Mouse (Mus musculus): Measurements from ENCODE around the gene Mrps18b. TPM values are rescaled to one million over a fixed set of nuclear protein-coding genes. Genes with fewer than 3 reads are reported as not detected.
"Not testable (repeated sequence)": the region's sequence is repeated elsewhere in the genome, so short reads cannot be mapped to it uniquely, and the experiment has no call there.

Mrps18b gene
- polyA plus RNA-seq (2012; rRNA removed): 49.0 and 63.4 TPM in 2 replicates

- Histone ChIP-seq H3K36me3 (ENCODE audit: control insufficient read depth, insufficient read depth, low read length) (peaks cover 28% of the 10 kb centered on the region), H3K4me3 (ENCODE audit: low read depth, low read length) (peak within 1 kb of the TSS; percentile 81), H3K4me1 (ENCODE audit: control insufficient read depth, insufficient read depth, insufficient read length, low read length) (peaks cover 9% of the 10 kb centered on the region), H3K27ac (ENCODE audit: insufficient read depth, low read depth, low read length) (peak within 1 kb of the TSS; percentile 97), H3K27me3 (ENCODE audit: control insufficient read depth, insufficient read depth, low read length) (no peaks in the 10 kb centered on the region)
- under 1% methylated on average over 83 of the region's 83 CpGs for WGBS
- TF ChIP-seq POLR2A (IDR thresholded peaks at IDR 0.05; ENCODE audit: low read depth, low read length) (peak; percentile 100), CTCF (IDR thresholded peaks at IDR 0.05; ENCODE audit: extremely low read depth, insufficient read length, insufficient replicate concordance, low read depth, low read length) (no peak)
Measured at GRCm38 (mm10) chr17:35916297-35917142, at the start of gene Mrps18b, which contains the start of gene Ppp1r10. Gene Mrps18b, minus strand, starts transcription at chr17:35916389. Gene Ppp1r10, plus strand, starts transcription at chr17:35916434.

- Histone ChIP-seq H3K36me3 (ENCODE audit: control insufficient read depth, insufficient read depth, low read length) (peaks cover 64% of the 10 kb centered on the region), H3K4me1 (ENCODE audit: control insufficient read depth, insufficient read depth, insufficient read length, low read length) (peaks cover under 1% of the 10 kb centered on the region; the same call in 1 of the 2 replicates), H3K4me3 (ENCODE audit: low read depth, low read length) (no peak overlapping the region), H3K27me3 (ENCODE audit: control insufficient read depth, insufficient read depth, low read length) (no peaks in the 10 kb centered on the region), H3K27ac (ENCODE audit: insufficient read depth, low read depth, low read length) (no peak overlapping the region)
- WGBS: 90% methylated on average over 10 of the region's 10 CpGs
- TF ChIP-seq POLR2A (IDR thresholded peaks at IDR 0.05; ENCODE audit: low read depth, low read length): no peak
- TF ChIP-seq CTCF (IDR thresholded peaks at IDR 0.05; ENCODE audit: extremely low read depth, insufficient read length, insufficient replicate concordance, low read depth, low read length): no peak
Measured at GRCm38 (mm10) chr17:35963279-35963678, 47.1 kb upstream of the Mrps18b start.

- Histone ChIP-seq H3K27ac (ENCODE audit: insufficient read depth, low read depth, low read length) (no peak overlapping the region), H3K4me3 (ENCODE audit: low read depth, low read length) (no peak overlapping the region), H3K27me3 (ENCODE audit: control insufficient read depth, insufficient read depth, low read length) (no peaks in the 10 kb centered on the region), H3K4me1 (ENCODE audit: control insufficient read depth, insufficient read depth, insufficient read length, low read length) (no peaks in the 10 kb centered on the region), H3K36me3 (ENCODE audit: control insufficient read depth, insufficient read depth, low read length) (peaks cover 75% of the 10 kb centered on the region)
- no peak for TF ChIP-seq POLR2A (IDR thresholded peaks at IDR 0.05; ENCODE audit: low read depth, low read length)
- no peak for TF ChIP-seq CTCF (IDR thresholded peaks at IDR 0.05; ENCODE audit: extremely low read depth, insufficient read length, insufficient replicate concordance, low read depth, low read length)
- 95% methylated on average over 15 of the region's 15 CpGs for WGBS
Measured at GRCm38 (mm10) chr17:35958533-35959223, 42.5 kb upstream of the Mrps18b start.

GRCm38 (mm10) chr17:35954665-35955064, 38.5 kb upstream of the Mrps18b start:
- peaks cover 39% of the 10 kb centered on the region for H3K36me3 ChIP-seq (ENCODE audit: control insufficient read depth, insufficient read depth, low read length)
- no peaks in the 10 kb centered on the region for H3K27me3 ChIP-seq (ENCODE audit: control insufficient read depth, insufficient read depth, low read length)
- H3K27ac ChIP-seq (ENCODE audit: insufficient read depth, low read depth, low read length): no peak overlapping the region
- WGBS: 75% methylated on average over 8 of the region's 8 CpGs
- TF ChIP-seq POLR2A (IDR thresholded peaks at IDR 0.05; ENCODE audit: low read depth, low read length) (no peak), CTCF (IDR thresholded peaks at IDR 0.05; ENCODE audit: extremely low read depth, insufficient read length, insufficient replicate concordance, low read depth, low read length) (no peak)
- H3K4me1 ChIP-seq (ENCODE audit: control insufficient read depth, insufficient read depth, insufficient read length, low read length): no peaks in the 10 kb centered on the region
- no peak overlapping the region for H3K4me3 ChIP-seq (ENCODE audit: low read depth, low read length)

- not testable (repeated sequence) for H3K27ac ChIP-seq (ENCODE audit: insufficient read depth, low read depth, low read length); H3K4me3 ChIP-seq (ENCODE audit: low read depth, low read length); H3K4me1 ChIP-seq (ENCODE audit: control insufficient read depth, insufficient read depth, insufficient read length, low read length); H3K27me3 ChIP-seq (ENCODE audit: control insufficient read depth, insufficient read depth, low read length)
- WGBS: 86% methylated on average over 3 of the region's 3 CpGs
- H3K36me3 ChIP-seq (ENCODE audit: control insufficient read depth, insufficient read depth, low read length): peaks cover 18% of the 10 kb centered on the region
Measured at GRCm38 (mm10) chr17:35952559-35952958, 36.4 kb upstream of the Mrps18b start.

- H3K27me3 ChIP-seq (ENCODE audit: control insufficient read depth, insufficient read depth, low read length); H3K4me1 ChIP-seq (ENCODE audit: control insufficient read depth, insufficient read depth, insufficient read length, low read length); H3K27ac ChIP-seq (ENCODE audit: insufficient read depth, low read depth, low read length); H3K36me3 ChIP-seq (ENCODE audit: control insufficient read depth, insufficient read depth, low read length); H3K4me3 ChIP-seq (ENCODE audit: low read depth, low read length): not testable (repeated sequence)
Measured at GRCm38 (mm10) chr17:35950946-35951345, 34.8 kb upstream of the Mrps18b start.

- no peaks in the 10 kb centered on the region for H3K36me3 ChIP-seq (ENCODE audit: control insufficient read depth, insufficient read depth, low read length)
- H3K4me1 ChIP-seq (ENCODE audit: control insufficient read depth, insufficient read depth, insufficient read length, low read length): no peaks in the 10 kb centered on the region
- no peak for TF ChIP-seq CTCF (IDR thresholded peaks at IDR 0.05; ENCODE audit: extremely low read depth, insufficient read length, insufficient replicate concordance, low read depth, low read length)
- no peaks in the 10 kb centered on the region for H3K27me3 ChIP-seq (ENCODE audit: control insufficient read depth, insufficient read depth, low read length)
- H3K4me3 ChIP-seq (ENCODE audit: low read depth, low read length): no peak overlapping the region
- 74% methylated on average over 1 of the region's 1 CpGs for WGBS
- H3K27ac ChIP-seq (ENCODE audit: insufficient read depth, low read depth, low read length): no peak overlapping the region
Measured at GRCm38 (mm10) chr17:35939941-35940340, 23.8 kb upstream of the Mrps18b start.
